In genomic region chr11:69547071-69547470, GRCm38 (mm10) we compare ENCODE assay signal across 8 mouse cellular contexts. TPM values are rescaled to one million over a fixed set of nuclear protein-coding genes. Genes with fewer than 3 reads are reported as not detected.
DNase-seq lines count a peak whose midpoint lies in the region; ATAC-seq lines count a peak whose summit lies in the region.

No protein-coding gene starts in this region.

- H3K4me2 ChIP-seq in forebrain, embryonic 11.5 days (ENCODE audit: low read depth, low read length, severe bottlenecking), result peak overlapping the region; percentile 74
- H3K4me2 ChIP-seq in liver, embryonic 13.5 days, result peak overlapping the region; percentile 86
- H3K4me2 ChIP-seq in neural tube, embryonic 13.5 days, result peak overlapping the region; percentile 77

- peaks cover 24% of the 10 kb centered on the region for H3K4me1 ChIP-seq in forebrain, embryonic 11.5 days (replicated peaks; ENCODE audit: control insufficient read depth, insufficient read depth, low read length)
- H3K4me1 ChIP-seq in liver, embryonic 13.5 days (replicated peaks), result peaks cover 19% of the 10 kb centered on the region
- H3K4me1 ChIP-seq in neural tube, embryonic 13.5 days (replicated peaks), result peaks cover 63% of the 10 kb centered on the region

- peak; percentile 72 for DNase-seq in left cerebral cortex, postnatal 4 days
- no peak for DNase-seq in left cerebral cortex, adult 11 months (ENCODE audit: low spot score)
- DNase-seq in T-cell, adult 2 months (ENCODE audit: low spot score), result peak; percentile 8
- peak; percentile 79 for DNase-seq in forebrain, embryonic 11.5 days (ENCODE audit: low spot score)
- DNase-seq in induced T-regulatory cell, adult 2 months (ENCODE audit: low read depth), result peak; percentile 58
- peak; percentile 29 for DNase-seq in liver, embryonic 13.5 days
- DNase-seq in layer of hippocampus, postnatal 14 days (ENCODE audit: low spot score in 2 of 2), result no peak

- H3K36me3 ChIP-seq in forebrain, embryonic 11.5 days (ENCODE audit: control insufficient read depth, insufficient read depth, low read length), result no peaks in the 10 kb centered on the region
- H3K36me3 ChIP-seq in liver, embryonic 13.5 days, result no peaks in the 10 kb centered on the region
- H3K36me3 ChIP-seq in neural tube, embryonic 13.5 days, result no peaks in the 10 kb centered on the region

- peak overlapping the region; percentile 73 for H3K27ac ChIP-seq in forebrain, embryonic 11.5 days (ENCODE audit: low read depth, low read length)
- no peak overlapping the region for H3K27ac ChIP-seq in liver, embryonic 13.5 days
- H3K27ac ChIP-seq in neural tube, embryonic 13.5 days (replicated peaks), result peak overlapping the region; percentile 91

- intact Hi-C loops in left cerebral cortex, postnatal 4 days (cut with DNase I), result no loop called here

- H3K9ac ChIP-seq in forebrain, embryonic 11.5 days (ENCODE audit: low read length), result peak overlapping the region; percentile 65
- H3K9ac ChIP-seq in liver, embryonic 13.5 days, result peak overlapping the region; percentile 63
- peak overlapping the region; percentile 78 for H3K9ac ChIP-seq in neural tube, embryonic 13.5 days

- H3K4me3 ChIP-seq in forebrain, embryonic 11.5 days (ENCODE audit: low read depth, low read length), result peak overlapping the region; percentile 34
- H3K4me3 ChIP-seq in liver, embryonic 13.5 days (replicated peaks), result peak overlapping the region; percentile 57
- H3K4me3 ChIP-seq in neural tube, embryonic 13.5 days, result peak overlapping the region; percentile 48

- H3K9me3 ChIP-seq in forebrain, embryonic 11.5 days (ENCODE audit: control insufficient read depth, low read length), result no peaks in the 10 kb centered on the region
- no peaks in the 10 kb centered on the region for H3K9me3 ChIP-seq in liver, embryonic 13.5 days (replicated peaks)
- H3K9me3 ChIP-seq in neural tube, embryonic 13.5 days, result no peaks in the 10 kb centered on the region

- no peak for ATAC-seq in forebrain, embryonic 11.5 days (replicated peaks; ENCODE audit: low FRiP score)
- ATAC-seq in liver, embryonic 13.5 days (ENCODE audit: low read depth), result no peak
- ATAC-seq in neural tube, embryonic 13.5 days (ENCODE audit: low read depth), result peak; percentile 17; the same call in 1 of the 2 replicates

- WGBS in forebrain, embryonic 11.5 days, result 4% methylated on average over 15 of the region's 15 CpGs
- 3% methylated on average over 15 of the region's 15 CpGs for WGBS in liver, embryonic 13.5 days (ENCODE audit: insufficient replicate concordance)
- WGBS in neural tube, embryonic 13.5 days, result 5% methylated on average over 15 of the region's 15 CpGs

- no peaks in the 10 kb centered on the region for H3K27me3 ChIP-seq in forebrain, embryonic 11.5 days (ENCODE audit: control insufficient read depth, insufficient read depth, low read length)
- peaks cover 56% of the 10 kb centered on the region for H3K27me3 ChIP-seq in liver, embryonic 13.5 days
- H3K27me3 ChIP-seq in neural tube, embryonic 13.5 days, result no peaks in the 10 kb centered on the region

RNA-seq across cellular contexts. Expression of gene Dnah2, which starts 1.8 kb away (rescaled TPM):
- total RNA-seq in left cerebral cortex, postnatal 4 days (2021), result 1 to 10 TPM; 9.3 to 9.7 TPM
- polyA plus RNA-seq in forebrain, embryonic 11.5 days (2014; fragmentation: Nextera tagmentation; extraction: Ambion mirVana), result 2.1 and 2.6 TPM in 2 replicates
- polyA plus RNA-seq in liver, embryonic 13.5 days (2015; fragmentation: Nextera tagmentation; extraction: Ambion mirVana), result 0.06 and 0.12 TPM in 2 replicates
- polyA plus RNA-seq in neural tube, embryonic 13.5 days (2015; fragmentation: Nextera tagmentation; extraction: Ambion mirVana), result 2.2 and 2.7 TPM in 2 replicates
- 1 to 10 TPM; 5.8 to 6.3 TPM for total RNA-seq in layer of hippocampus, postnatal 14 days (2021)

RNA-seq across cellular contexts. Expression of gene Efnb3, which starts 12.9 kb away (rescaled TPM):
- 100 to 1,000 TPM; 180 to 225 TPM for total RNA-seq in left cerebral cortex, postnatal 4 days (2021)
- 13.1 and 14.9 TPM in 2 replicates for polyA plus RNA-seq in forebrain, embryonic 11.5 days (2014; fragmentation: Nextera tagmentation; extraction: Ambion mirVana)
- 0.75 and 0.85 TPM in 2 replicates for polyA plus RNA-seq in liver, embryonic 13.5 days (2015; fragmentation: Nextera tagmentation; extraction: Ambion mirVana)
- 68.1 and 72.0 TPM in 2 replicates for polyA plus RNA-seq in neural tube, embryonic 13.5 days (2015; fragmentation: Nextera tagmentation; extraction: Ambion mirVana)
- 100 to 1,000 TPM; 144 to 156 TPM for total RNA-seq in layer of hippocampus, postnatal 14 days (2021)

RNA-seq across cellular contexts. Expression of gene Wrap53, which starts 33.0 kb away (rescaled TPM):
- total RNA-seq in left cerebral cortex, postnatal 4 days (2021), result 1 to 10 TPM; 8.5 to 8.6 TPM
- 39.3 and 44.1 TPM in 2 replicates for polyA plus RNA-seq in forebrain, embryonic 11.5 days (2014; fragmentation: Nextera tagmentation; extraction: Ambion mirVana)
- polyA plus RNA-seq in liver, embryonic 13.5 days (2015; fragmentation: Nextera tagmentation; extraction: Ambion mirVana), result 23.1 and 23.7 TPM in 2 replicates
- polyA plus RNA-seq in neural tube, embryonic 13.5 days (2015; fragmentation: Nextera tagmentation; extraction: Ambion mirVana), result 18.1 and 19.7 TPM in 2 replicates
- total RNA-seq in layer of hippocampus, postnatal 14 days (2021), result 1 to 10 TPM; 8.6 to 9.5 TPM

RNA-seq across cellular contexts. Expression of gene Trp53, which starts 33.1 kb away (rescaled TPM):
- total RNA-seq in left cerebral cortex, postnatal 4 days (2021), result 10 to 100 TPM; 38.0 to 39.1 TPM
- 168 and 175 TPM in 2 replicates for polyA plus RNA-seq in forebrain, embryonic 11.5 days (2014; fragmentation: Nextera tagmentation; extraction: Ambion mirVana)
- 83.0 and 90.4 TPM in 2 replicates for polyA plus RNA-seq in liver, embryonic 13.5 days (2015; fragmentation: Nextera tagmentation; extraction: Ambion mirVana)
- 76.0 and 77.6 TPM in 2 replicates for polyA plus RNA-seq in neural tube, embryonic 13.5 days (2015; fragmentation: Nextera tagmentation; extraction: Ambion mirVana)
- 10 to 100 TPM; 27.3 to 29.6 TPM for total RNA-seq in layer of hippocampus, postnatal 14 days (2021)

RNA-seq across cellular contexts. Expression of gene Atp1b2, which starts 58.7 kb away (rescaled TPM):
- total RNA-seq in left cerebral cortex, postnatal 4 days (2021), result 100 to 1,000 TPM; 166 to 200 TPM
- 9.3 and 12.6 TPM in 2 replicates for polyA plus RNA-seq in forebrain, embryonic 11.5 days (2014; fragmentation: Nextera tagmentation; extraction: Ambion mirVana)
- polyA plus RNA-seq in liver, embryonic 13.5 days (2015; fragmentation: Nextera tagmentation; extraction: Ambion mirVana), result 21.7 and 30.8 TPM in 2 replicates
- polyA plus RNA-seq in neural tube, embryonic 13.5 days (2015; fragmentation: Nextera tagmentation; extraction: Ambion mirVana), result 29.5 and 30.4 TPM in 2 replicates
- 100 to 1,000 TPM; 513 to 551 TPM for total RNA-seq in layer of hippocampus, postnatal 14 days (2021)

Comparison
In these comparisons a context has a peak if more than half of its experiments do, and no peak if none do; other contexts are left out.
1. DNase-seq: peak in left cerebral cortex, postnatal 4 days (single experiment), T-cell, adult 2 months (single experiment), forebrain, embryonic 11.5 days (single experiment), induced T-regulatory cell, adult 2 months (single experiment) and liver, embryonic 13.5 days (single experiment); none in left cerebral cortex, adult 11 months (single experiment) and layer of hippocampus, postnatal 14 days (0 of 2).
2. Peak in every context shown above with its lines, with median percentiles within 50 percentile points of each other: H3K4me2 ChIP-seq, H3K4me3 ChIP-seq and H3K9ac ChIP-seq.